Mouse (Mus musculus) c-Kit-negative CD71-positive TER-119-positive erythroid progenitor cells, embryonic 14.5 days (primary cell): ENCODE measurements around the gene Mtr.
"Not testable (repeated sequence)": the region's sequence is repeated elsewhere in the genome, so short reads cannot be mapped to it uniquely, and the experiment has no call there.

Experiments used
- DNase-seq: peaks from one replicate; pipeline ENCODE4 v3.0.0-alpha.2; 2013; ENCODE audit warnings: low read depth, low spot score

Gene Mtr

GRCm38 (mm10) chr13:12160121-12160475 is 97.8 kb downstream of the Mtr start:
- DNase-seq: no peak

- DNase-seq: no peak
These were observed 98.4 kb downstream of the Mtr start for GRCm38 (mm10) chr13:12159288-12160120.

GRCm38 (mm10) chr13:12153922-12154321 is 104.0 kb downstream of the Mtr start:
- no peak for DNase-seq

- DNase-seq: no peak
These were observed 110.9 kb downstream of the Mtr start for GRCm38 (mm10) chr13:12146918-12147507.

- DNase-seq: no peak
These were observed 111.5 kb downstream of the Mtr start for GRCm38 (mm10) chr13:12146402-12146801.

GRCm38 (mm10) chr13:12143347-12143746 is 114.6 kb downstream of the Mtr start:
- no peak for DNase-seq

- not testable (repeated sequence) for DNase-seq
These were observed 121.5 kb downstream of the Mtr start for GRCm38 (mm10) chr13:12136461-12136860.

GRCm38 (mm10) chr13:12133549-12133948 is 124.4 kb downstream of the Mtr start:
- DNase-seq: no peak
